Mouse (Mus musculus): Measurements from ENCODE around the gene Ltbp4. TPM values are rescaled to one million over a fixed set of nuclear protein-coding genes. Genes with fewer than 3 reads are reported as not detected.

The Ltbp4 gene
- polyA plus RNA-seq, 1 experiment = 77.5 TPM

- Histone ChIP-seq H3K36me3 (ENCODE audit: control insufficient read depth, insufficient read depth, low read length) (no peaks in the 10 kb centered on the region), H3K4me3 (ENCODE audit: control insufficient read depth, insufficient read depth, low read length) (no peak overlapping the region), H3K27me3 (ENCODE audit: control insufficient read depth, insufficient read depth, low read length) (no peaks in the 10 kb centered on the region), H3K4me1 (replicated peaks; ENCODE audit: control insufficient read depth, insufficient read depth, low read length) (peaks cover 20% of the 10 kb centered on the region), H3K27ac (ENCODE audit: control insufficient read depth, insufficient read depth, low read length) (no peak overlapping the region)
- 96% methylated on average over 22 of the region's 22 CpGs for WGBS
- TF ChIP-seq CTCF (IDR thresholded peaks at IDR 0.05; ENCODE audit: borderline replicate concordance, control insufficient read depth, extremely low read depth, insufficient read depth, low read length, poor library complexity) (no peak), POLR2A (IDR thresholded peaks at IDR 0.05; ENCODE audit: control insufficient read depth, extremely low read depth, insufficient read depth, low read length, poor library complexity) (no peak)
- DNase-seq = no peak
Observed at GRCm38 (mm10) chr7:27319411-27319810, 18.1 kb downstream of the Ltbp4 start.

GRCm38 (mm10) chr7:27315958-27316357 lies 21.5 kb downstream of the Ltbp4 start:
- Histone ChIP-seq H3K4me1 (replicated peaks; ENCODE audit: control insufficient read depth, insufficient read depth, low read length) (peaks cover 20% of the 10 kb centered on the region), H3K27ac (ENCODE audit: control insufficient read depth, insufficient read depth, low read length) (peak overlapping the region; percentile 100), H3K4me3 (ENCODE audit: control insufficient read depth, insufficient read depth, low read length) (no peak overlapping the region), H3K36me3 (ENCODE audit: control insufficient read depth, insufficient read depth, low read length) (no peaks in the 10 kb centered on the region), H3K27me3 (ENCODE audit: control insufficient read depth, insufficient read depth, low read length) (no peaks in the 10 kb centered on the region)
- peak; percentile 53 for DNase-seq
- no peak for TF ChIP-seq CTCF (IDR thresholded peaks at IDR 0.05; ENCODE audit: borderline replicate concordance, control insufficient read depth, extremely low read depth, insufficient read depth, low read length, poor library complexity)
- no peak for TF ChIP-seq POLR2A (IDR thresholded peaks at IDR 0.05; ENCODE audit: control insufficient read depth, extremely low read depth, insufficient read depth, low read length, poor library complexity)
- WGBS = 16% methylated on average over 7 of the region's 7 CpGs

GRCm38 (mm10) chr7:27314393-27314792 lies 23.1 kb downstream of the Ltbp4 start:
- Histone ChIP-seq H3K4me1 (replicated peaks; ENCODE audit: control insufficient read depth, insufficient read depth, low read length) (peaks cover 25% of the 10 kb centered on the region), H3K27me3 (ENCODE audit: control insufficient read depth, insufficient read depth, low read length) (no peaks in the 10 kb centered on the region), H3K36me3 (ENCODE audit: control insufficient read depth, insufficient read depth, low read length) (no peaks in the 10 kb centered on the region), H3K27ac (ENCODE audit: control insufficient read depth, insufficient read depth, low read length) (no peak overlapping the region), H3K4me3 (ENCODE audit: control insufficient read depth, insufficient read depth, low read length) (no peak overlapping the region)
- no peak for DNase-seq
- TF ChIP-seq CTCF (IDR thresholded peaks at IDR 0.05; ENCODE audit: borderline replicate concordance, control insufficient read depth, extremely low read depth, insufficient read depth, low read length, poor library complexity) = no peak
- no peak for TF ChIP-seq POLR2A (IDR thresholded peaks at IDR 0.05; ENCODE audit: control insufficient read depth, extremely low read depth, insufficient read depth, low read length, poor library complexity)
- 92% methylated on average over 3 of the region's 3 CpGs for WGBS

- 92% methylated on average over 12 of the region's 12 CpGs for WGBS
- no peak for TF ChIP-seq POLR2A (IDR thresholded peaks at IDR 0.05; ENCODE audit: control insufficient read depth, extremely low read depth, insufficient read depth, low read length, poor library complexity)
- no peak for TF ChIP-seq CTCF (IDR thresholded peaks at IDR 0.05; ENCODE audit: borderline replicate concordance, control insufficient read depth, extremely low read depth, insufficient read depth, low read length, poor library complexity)
- H3K36me3 ChIP-seq (ENCODE audit: control insufficient read depth, insufficient read depth, low read length) = no peaks in the 10 kb centered on the region
Observed at GRCm38 (mm10) chr7:27311651-27312284, 25.7 kb downstream of the Ltbp4 start.

GRCm38 (mm10) chr7:27310996-27311535 lies 26.4 kb downstream of the Ltbp4 start:
- TF ChIP-seq CTCF (IDR thresholded peaks at IDR 0.05; ENCODE audit: borderline replicate concordance, control insufficient read depth, extremely low read depth, insufficient read depth, low read length, poor library complexity) (no peak), POLR2A (IDR thresholded peaks at IDR 0.05; ENCODE audit: control insufficient read depth, extremely low read depth, insufficient read depth, low read length, poor library complexity) (no peak)
- no peak for DNase-seq
- no peaks in the 10 kb centered on the region for H3K36me3 ChIP-seq (ENCODE audit: control insufficient read depth, insufficient read depth, low read length)
- WGBS = 61% methylated on average over 8 of the region's 8 CpGs
- no peak overlapping the region for H3K4me3 ChIP-seq (ENCODE audit: control insufficient read depth, insufficient read depth, low read length)
- H3K27me3 ChIP-seq (ENCODE audit: control insufficient read depth, insufficient read depth, low read length) = no peaks in the 10 kb centered on the region
- no peak overlapping the region for H3K27ac ChIP-seq (ENCODE audit: control insufficient read depth, insufficient read depth, low read length)
- H3K4me1 ChIP-seq (replicated peaks; ENCODE audit: control insufficient read depth, insufficient read depth, low read length) = peaks cover 14% of the 10 kb centered on the region

More at GRCm38 (mm10) chr7:27311651-27312284, 25.7 kb downstream of the Ltbp4 start:
- Histone ChIP-seq H3K27ac (ENCODE audit: control insufficient read depth, insufficient read depth, low read length) (no peak overlapping the region), H3K27me3 (ENCODE audit: control insufficient read depth, insufficient read depth, low read length) (no peaks in the 10 kb centered on the region), H3K4me3 (ENCODE audit: control insufficient read depth, insufficient read depth, low read length) (no peak overlapping the region), H3K4me1 (replicated peaks; ENCODE audit: control insufficient read depth, insufficient read depth, low read length) (peaks cover 20% of the 10 kb centered on the region)
- no peak for DNase-seq

- no peaks in the 10 kb centered on the region for H3K36me3 ChIP-seq (ENCODE audit: control insufficient read depth, insufficient read depth, low read length)
- TF ChIP-seq POLR2A (IDR thresholded peaks at IDR 0.05; ENCODE audit: control insufficient read depth, extremely low read depth, insufficient read depth, low read length, poor library complexity) (no peak), CTCF (IDR thresholded peaks at IDR 0.05; ENCODE audit: borderline replicate concordance, control insufficient read depth, extremely low read depth, insufficient read depth, low read length, poor library complexity) (no peak)
- H3K27ac ChIP-seq (ENCODE audit: control insufficient read depth, insufficient read depth, low read length) = no peak overlapping the region
- H3K4me3 ChIP-seq (ENCODE audit: control insufficient read depth, insufficient read depth, low read length) = no peak overlapping the region
- peaks cover 8% of the 10 kb centered on the region for H3K4me1 ChIP-seq (replicated peaks; ENCODE audit: control insufficient read depth, insufficient read depth, low read length)
- DNase-seq = no peak
- 14% methylated on average over 17 of the region's 17 CpGs for WGBS
- H3K27me3 ChIP-seq (ENCODE audit: control insufficient read depth, insufficient read depth, low read length) = no peaks in the 10 kb centered on the region
Observed at GRCm38 (mm10) chr7:27310306-27310705, 27.2 kb downstream of the Ltbp4 start.

All from thymus, adult 2 months (tissue).